Mouse (Mus musculus) kidney, postnatal 36 days (tissue): ENCODE measurements at regions not wholly inside any gene's neighbourhood (a gene's known extent, or its start where the extent isn't known, plus 50 kb on each side); places are given as distances from the start of the nearest gene placed in this dataset.

Experiments
- DNase-seq, 2 experiments: peaks; one replicate each; pipeline ENCODE4 v3.0.0; 2021 to 2022; ENCODE audit warnings: mixed read lengths in 2 of 2

DNA sequence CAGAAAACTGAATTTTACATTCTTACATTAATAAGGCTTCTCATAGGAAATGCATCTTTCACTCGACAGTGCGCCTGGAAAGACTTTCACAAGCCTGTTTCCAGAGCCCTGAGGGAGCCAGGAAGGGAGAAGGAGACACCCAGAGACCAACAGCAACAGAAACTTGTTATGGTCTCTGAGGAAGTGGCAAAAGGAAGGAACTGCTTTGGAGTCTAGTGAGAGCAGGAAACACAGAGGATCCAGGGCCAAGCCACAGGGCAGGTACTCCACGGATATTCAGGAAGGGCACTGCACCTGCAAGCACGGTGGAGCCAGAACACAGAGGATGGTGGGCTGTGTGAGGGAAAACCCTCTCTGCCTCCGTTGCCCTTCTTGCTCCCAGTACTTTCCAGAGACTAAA lies 554.8 kb downstream of the Ptprc start:
- peak; percentile 13 to 14 for DNase-seq

DNA sequence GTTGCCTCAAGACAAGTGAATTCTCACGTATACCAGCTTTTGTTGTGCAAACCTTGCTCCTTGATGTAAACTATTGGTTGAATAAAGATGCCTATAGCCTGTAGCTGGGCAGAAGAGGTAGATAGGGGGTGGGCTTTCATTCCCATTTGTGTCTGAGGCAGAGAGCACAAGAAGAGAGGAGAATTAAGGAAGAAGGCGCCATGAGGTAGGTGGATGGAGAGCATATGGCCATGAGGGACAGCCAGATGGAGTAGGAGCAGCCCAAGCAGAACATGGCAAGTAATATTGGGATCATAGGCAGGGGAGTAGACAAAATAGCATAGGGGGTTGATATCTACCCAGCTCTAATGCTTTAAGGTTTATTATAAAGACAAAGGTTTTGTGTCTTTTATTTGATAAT lies 557.3 kb downstream of the Ptprc start:
- no peak for DNase-seq

DNA sequence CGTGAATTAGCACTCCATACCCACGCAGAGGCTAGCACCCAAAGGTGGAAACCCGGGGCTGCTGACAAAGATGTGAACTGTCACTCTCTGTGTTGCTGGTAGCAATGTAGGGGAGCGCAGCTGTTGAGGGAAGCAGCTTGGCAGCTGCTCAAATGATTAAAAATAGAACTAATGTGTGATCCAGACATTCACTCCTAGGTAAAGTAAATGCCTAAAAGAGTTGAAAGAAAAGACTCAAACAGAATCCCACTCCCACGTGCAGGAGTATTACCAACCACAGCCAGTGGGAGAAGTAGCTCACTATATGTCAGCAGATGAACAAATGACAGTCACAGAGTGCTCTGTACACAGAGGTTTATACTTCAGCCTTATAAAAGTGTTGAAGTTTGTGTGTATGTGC lies 558.0 kb downstream of the Ptprc start:
- no peak for DNase-seq

DNA sequence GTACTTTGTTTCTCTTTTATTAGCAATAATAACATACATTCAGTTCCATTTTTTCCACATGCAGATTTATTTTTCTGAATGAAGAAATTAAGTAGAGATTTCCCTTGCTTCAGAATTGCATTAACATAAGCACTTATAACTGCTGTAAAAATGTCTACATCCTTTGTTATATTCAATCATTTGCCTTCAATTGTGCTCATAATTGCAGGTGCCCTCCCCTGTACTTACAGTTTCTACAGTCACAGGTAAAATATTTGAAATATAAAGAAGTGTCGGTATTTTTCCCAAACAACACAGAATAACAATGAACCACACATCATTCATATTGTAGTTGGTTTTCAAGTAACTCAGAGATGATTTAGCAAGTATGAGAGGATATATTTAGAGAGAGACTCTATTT lies 568.8 kb downstream of the Ptprc start:
- DNase-seq, result no peak

DNA sequence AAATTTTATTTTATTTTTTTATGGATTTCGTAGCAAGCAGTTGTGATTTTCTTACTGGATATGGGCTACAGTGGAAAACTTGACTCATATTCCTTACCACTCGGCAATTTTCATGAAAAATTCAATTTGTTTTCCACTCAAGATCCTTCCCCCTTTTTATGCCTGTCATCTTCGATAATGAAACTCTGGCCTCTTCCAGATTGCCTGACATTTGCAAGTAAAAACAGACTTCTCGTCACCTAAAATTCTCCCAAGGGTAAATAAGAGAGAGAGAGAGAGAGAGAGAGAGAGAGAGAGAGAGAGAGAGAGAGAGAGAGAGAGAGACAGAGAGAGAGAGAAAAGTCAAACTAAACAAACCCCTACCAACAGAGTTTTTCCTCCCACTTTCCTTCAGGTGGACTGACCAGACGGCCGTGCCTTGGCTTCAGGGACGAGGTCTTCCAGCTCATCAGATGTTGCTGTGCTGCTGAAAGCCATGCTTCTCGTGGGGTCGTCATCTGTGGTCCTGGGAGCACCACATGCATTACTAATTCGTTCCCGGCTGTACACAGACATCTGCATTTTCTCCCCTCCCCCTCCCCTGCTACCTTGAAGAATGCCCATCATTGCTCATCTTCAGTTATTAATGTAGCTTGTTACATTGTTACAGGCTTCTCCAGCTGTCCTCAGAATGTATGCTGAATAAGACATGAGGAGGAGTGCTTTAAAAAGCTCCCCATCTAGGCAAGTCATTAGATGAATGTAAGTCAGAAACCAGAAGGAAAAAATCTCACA lies 569.4 kb downstream of the Ptprc start:
- no peak for DNase-seq

DNA sequence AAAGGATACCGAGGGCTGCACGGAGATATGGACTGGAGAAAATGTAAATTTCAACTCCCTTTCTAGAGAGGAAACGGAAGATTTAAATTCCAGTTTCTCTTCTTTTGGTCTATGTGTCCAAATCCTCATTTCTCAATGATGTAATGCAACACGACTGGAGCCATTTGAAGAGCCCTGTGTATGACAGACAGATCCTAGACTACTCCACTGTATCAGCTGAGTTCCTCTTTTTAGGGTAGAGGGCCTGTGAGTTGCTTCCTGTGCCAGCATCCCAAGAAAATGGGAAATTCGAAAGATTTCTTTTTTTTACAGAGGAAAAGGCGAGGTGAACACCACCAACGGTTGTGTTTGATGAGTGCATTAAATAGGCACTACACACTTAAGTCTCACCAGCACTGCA lies 581.8 kb downstream of the Ptprc start:
- no peak for DNase-seq

DNA sequence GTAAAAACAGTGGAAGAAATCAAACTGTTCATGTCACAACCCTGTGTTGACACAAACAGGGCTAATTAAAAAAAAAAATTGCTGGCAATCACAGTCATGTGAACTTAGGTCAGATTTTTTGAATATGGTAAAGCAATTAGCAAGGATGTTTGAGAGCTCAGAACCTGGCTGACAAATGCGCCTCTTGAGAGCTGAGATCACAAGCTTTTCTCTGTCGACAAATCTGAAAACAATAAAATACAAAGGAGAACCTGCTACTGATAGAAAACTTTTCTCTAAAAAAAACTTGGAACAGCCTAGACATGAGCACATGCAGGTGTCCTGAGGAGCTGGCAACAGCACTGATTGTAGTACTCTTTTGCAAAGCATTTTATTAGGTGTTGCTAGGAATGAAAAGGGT lies 583.6 kb downstream of the Ptprc start:
- no peak for DNase-seq

DNA sequence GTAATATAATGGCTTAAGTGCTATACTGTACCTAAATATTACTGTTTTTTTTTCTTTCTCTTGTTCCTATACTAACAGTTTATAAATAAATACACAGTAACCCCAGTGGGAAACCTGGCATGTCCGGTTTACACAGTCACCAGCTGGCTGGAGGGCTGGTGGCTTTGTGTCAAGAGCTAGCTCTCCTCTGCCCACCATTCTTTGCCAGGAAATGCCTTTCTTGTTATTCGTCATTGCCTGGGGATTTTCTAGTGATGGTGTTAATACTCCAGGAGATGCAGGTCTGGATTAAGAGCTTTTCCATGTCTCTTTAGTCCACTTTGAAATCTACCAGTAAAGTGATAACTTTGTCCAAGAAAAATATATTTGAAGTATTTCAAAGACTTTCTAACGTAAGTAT lies 584.2 kb downstream of the Ptprc start:
- peak; percentile 14 to 31 for DNase-seq

DNA sequence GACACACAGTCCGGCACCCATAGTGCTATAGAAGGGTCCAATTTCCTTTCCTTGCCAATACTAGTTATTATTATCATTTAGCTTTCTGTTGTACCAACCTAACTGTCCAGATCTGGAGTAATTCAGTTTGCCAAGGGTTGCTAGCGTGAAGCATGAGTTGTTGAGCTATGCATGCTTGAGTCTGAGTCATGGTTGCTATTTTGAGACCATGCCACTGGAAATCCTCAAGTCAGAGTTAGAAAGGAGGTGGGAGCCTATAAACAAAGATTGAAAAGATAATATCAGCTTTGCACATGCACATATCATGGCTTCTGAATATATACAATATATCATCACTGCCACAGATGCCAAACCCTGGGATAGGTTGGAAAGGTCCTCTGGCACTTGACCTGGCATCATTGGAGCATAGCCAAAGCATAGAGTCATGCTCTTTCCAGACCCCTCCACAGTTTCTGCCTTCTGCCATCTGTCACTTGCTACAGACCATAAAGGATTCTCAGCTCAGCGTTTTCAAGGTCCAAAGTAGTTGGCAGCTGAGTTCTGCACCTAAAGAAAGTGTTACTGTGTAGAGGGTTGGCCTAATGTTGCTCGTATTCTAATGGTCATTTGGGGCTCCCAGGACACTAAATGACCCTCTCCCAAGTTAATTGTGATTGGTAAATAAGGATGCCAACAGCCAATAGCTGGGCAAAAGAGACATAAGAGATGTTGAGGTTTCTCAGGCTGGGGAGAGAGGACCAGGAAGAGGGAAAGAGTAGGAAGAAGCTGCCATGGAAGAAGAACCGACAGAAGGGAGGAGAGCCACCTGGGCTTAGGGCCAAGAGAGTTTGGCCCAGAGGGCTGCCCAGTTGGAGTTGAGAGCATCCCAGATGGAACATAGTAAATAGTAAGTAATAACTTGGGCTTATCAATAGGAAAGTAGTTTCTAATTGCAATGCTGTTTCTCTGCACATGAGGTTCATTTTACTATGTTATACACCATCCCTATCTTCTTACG lies 586.9 kb downstream of the Ptprc start:
- DNase-seq, result no peak

DNA sequence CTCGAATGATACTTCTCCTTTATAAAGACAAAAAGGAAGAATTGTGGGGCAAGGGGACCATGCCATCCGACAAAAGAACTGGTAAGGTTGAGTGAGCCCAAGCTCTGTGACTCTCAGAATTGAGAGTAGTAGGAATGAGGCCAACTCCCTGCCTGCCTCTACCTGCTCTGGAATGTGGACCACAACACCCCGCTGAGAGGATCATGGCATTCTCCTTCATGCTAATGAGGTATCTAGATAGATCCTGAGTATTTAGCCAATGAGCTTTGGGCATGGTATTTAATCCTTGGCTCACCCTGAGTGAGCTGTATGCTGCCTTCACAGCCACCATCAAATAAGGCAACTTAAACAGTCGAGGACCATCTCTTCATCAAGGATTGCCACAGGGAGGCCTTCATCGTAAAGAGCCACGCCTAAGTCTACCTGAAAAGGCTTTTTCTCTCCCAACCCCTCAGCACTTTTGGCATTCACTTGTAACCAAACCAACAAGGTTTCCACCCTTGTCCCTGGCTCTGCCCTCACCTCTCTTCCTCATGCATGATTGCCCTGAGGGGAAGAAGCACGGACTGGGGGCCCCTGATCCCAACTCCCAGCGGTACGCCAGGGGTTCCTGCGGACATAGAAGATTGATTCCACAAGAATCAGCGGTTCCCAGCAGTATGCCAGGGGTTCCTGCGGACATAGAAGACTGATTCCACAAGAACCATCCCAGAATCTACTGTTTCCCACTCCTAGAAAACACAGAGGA lies 587.9 kb downstream of the Ptprc start:
- no peak for DNase-seq

DNA sequence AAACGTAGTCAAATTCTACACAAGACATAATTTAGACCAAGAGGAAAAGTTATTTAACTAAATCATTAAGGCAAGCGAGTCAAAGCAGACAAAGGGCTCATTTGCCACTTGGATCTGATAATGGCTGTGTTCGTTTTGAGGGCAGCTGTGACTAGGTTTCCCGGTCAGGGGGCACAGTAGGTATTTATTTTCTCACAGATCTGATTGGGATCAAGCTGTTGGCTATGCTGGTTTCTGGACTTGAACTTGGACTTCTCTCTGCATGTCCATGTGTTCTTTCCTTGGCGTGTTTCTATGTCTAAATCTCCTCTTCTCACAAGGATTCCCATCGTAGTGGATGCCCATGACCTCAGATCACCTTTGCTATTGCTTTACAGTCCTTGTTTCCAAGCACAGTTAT lies 590.8 kb downstream of the Ptprc start:
- no peak for DNase-seq

DNA sequence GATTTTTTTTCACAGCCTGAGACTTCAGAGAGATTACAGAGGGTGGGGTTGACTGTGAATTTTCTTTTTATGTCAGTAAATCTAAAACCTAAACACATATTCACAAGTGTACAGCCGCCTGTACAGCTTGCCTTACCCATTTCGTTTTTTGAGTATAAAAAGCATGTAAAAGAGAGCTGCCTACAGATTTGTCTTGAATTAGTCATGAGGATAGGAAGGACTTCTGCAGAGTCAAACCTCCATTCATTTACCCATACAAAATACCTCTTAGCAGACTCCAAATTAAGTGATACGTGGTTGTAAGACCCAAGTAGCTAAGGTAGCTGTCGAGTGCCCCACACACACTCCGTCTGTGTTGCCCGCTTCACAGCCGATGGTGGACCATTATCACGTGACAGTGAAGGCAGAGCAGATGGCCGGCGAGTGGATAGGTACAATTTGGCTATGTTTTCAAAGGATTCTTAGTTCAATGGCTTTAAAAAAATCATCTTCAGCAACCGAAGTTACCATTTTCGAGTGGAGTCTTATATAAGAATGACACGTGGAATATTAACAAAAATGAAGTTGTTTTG lies 591.3 kb downstream of the Ptprc start:
- DNase-seq, result no peak

DNA sequence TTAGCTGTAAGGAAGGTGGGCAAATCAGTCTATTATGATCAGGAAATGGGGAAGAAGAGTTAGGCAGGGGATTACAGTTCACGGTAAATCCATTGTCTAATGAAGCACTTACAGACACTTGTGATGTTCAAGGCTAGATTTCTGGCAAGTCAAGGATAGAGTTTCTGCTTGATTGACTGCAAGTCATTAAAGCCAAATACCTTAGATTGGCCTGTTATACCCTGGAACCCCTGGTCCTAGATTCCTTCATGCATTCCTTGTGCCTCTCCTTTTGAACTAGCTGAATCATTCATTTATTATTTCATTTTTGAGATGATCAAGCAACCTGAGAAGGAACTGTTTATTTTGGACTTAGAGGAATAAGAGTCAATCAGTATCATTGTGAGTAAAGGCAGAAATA lies 597.9 kb downstream of the Ptprc start:
- DNase-seq, result no peak

DNA sequence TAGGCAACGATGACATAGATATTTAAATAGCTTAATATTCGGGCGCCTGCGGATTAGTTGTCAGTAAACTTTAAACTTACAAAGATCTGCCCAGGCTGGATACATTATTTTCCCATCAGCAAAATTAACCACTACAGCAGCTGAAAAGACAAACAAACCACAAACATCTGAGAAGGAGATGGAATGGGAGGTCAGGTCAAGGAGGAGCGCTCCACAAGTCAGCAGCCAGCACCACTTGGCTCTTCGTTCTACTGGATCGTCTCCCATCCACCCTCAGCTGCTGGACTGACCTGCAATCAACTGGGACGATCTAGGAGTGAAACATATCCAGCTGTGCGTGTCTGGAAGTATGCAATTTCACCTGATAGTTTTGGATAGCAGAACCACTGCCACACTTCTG lies 599.3 kb downstream of the Ptprc start:
- peak; percentile 21 to 23 for DNase-seq

DNA sequence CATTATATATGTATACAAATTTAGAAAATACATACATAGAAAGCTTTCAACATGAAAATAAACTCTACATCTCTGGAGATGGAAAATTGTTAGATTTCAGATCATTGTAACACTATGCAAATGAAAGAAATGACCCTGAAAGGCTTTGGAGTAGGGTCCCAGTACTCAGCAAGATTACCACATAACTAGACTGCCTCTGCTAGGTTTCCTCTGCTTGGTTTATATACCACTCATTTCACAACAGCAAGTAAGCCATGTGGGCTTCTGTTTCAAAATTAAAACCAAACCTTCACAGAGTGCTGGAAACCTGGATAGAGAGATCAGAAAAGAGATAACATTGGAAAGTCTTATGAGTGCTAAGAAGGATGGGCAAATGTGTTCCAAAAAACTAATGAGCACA lies 600.1 kb downstream of the Ptprc start:
- no peak for DNase-seq

DNA sequence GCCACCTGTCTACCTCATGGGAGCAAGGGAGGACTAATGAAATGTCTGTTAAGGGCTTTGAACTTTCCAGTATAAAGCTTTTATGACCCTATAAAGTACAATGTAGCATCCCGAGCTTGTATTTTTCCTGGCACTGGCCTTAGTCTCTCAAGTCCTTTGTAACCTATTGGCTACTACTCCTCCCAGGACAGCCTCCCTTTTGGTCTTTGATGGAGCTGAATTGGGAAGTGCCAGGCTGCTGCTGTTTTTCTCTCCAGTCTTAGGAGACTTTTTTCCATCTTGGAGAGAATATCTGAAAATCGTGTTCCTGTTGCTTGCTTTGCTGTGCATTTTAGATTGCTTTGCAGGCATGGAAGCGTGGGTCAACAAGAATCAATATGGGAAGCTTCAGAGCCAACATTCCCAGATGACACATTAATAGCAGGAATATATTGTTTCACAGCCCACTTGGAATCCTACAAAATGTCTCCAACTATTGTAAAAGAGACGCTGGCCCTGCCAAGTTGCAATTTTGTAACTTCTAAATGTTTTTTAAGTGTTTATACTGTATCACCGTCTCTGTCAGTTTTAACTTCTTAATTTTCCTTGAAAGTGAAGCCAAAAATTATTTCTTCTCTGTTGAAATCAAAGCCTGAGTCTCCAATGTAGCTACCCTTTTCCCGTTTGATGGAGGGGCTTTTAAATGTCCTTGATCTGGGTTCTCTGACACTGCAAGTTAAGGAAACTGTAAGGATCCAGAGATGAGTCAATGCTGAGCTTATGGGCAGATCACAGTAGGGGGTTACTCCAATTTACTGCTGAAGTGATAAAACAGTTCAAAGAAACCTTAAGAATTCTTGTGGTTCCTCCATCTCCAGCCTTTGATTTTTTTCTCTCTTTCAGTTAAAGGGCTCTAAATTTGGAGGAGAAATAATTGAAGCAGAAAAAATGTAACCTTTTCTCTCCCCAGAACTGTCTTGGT lies 603.3 kb downstream of the Ptprc start:
- peak in 1 of 2 experiments; percentile 13 for DNase-seq

DNA sequence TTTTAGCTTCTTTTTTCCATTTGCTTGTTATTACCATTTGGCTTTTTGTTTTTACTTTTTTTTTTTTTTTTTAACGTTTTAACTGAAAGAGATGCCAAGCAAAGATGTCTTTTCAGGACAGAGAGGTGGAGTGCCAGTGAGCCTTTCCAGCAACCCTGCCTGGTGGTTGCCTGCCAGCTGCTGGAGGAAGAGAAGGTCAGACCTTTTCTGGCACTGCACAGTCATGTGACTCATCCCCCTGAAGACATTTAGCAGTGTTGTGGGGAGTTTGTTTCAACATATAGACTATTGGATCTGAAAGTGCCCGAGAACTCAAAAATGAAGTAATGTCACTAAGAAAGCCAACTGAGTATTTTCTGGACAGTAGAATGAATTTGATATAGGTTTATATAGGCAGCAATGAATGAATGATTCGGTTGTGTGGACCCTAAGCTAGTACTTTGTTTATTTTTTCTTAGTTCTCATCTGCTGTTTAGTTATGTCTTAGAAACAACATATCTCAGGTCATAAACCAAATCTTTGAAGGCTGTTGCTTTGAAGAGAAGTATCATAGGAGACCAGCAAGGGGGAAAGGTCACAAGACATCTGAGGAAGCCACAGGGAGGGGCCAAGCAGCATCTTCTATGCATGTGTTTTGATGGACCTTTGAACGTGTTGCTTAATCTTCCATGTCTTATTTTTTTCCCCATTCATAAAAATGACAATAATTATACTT lies 604.2 kb downstream of the Ptprc start:
- DNase-seq, result no peak

DNA sequence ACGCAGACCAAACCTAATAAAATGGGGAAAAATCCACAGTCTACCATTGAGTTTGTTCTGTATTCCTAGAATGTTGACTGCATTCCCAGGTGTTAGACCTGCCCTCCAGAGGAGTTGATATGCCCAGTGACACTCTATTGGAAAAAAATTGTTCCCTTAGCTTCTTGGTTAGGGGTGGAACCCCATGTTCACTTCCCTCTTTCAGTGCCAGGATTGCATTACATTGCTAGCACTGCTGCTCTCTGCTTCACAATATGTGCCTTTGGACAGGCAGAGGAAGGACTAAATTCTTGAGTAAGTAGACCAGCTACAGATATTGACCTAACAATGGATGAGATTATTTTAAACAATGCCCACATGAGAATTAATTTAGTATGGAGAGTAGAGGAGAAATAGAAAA lies 607.3 kb upstream of the Nr5a2 start:
- DNase-seq, result no peak

DNA sequence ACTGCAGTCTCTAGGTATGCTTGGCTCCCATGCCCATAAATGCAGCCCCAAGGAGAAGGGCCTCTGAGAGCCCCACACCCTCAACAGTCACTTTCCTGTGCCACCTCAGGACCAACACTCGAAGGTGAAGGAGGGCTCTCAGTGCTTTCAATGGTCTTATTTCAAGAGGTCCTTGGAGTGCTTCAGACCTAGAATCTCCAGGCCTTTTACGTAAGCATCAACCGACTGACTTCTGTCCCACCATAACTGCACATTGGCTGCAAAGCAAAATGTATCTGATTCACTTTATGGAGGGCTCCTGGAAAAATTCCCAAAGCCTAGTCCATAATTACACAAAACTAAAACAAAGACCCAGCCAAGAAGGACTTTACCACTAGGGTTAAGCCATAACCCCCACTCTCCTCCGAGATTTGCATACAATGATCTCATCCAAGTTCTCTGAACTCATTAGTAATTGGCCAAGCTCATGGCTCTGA lies 605.4 kb upstream of the Nr5a2 start:
- no peak for DNase-seq

DNA sequence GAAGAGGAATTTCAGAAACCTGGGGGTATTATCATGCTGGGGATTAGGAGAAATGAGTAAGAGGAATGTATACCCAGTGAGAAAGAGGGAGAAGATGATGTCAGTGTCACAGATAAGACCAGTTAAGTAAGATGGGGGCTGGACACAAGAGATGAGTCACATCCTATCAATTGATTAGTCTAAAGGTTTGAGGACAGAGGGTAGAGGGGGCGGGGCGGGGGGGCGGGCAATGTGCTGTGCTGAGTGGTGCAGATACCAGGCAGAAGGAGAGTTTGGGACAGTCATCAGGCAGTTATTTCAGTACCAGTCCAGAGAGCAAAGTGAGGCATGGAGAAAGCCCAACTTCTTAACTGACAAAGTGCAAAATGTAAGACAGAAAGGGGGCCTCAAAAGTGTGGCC lies 601.4 kb upstream of the Nr5a2 start:
- no peak for DNase-seq
